Mouse (Mus musculus) layer of hippocampus, adult 8-10 months (tissue): ENCODE data around the gene Cd209b. TPM values are rescaled to one million over a fixed set of nuclear protein-coding genes. Genes with fewer than 3 reads are reported as not detected.

ENCODE experiments used
- DNase-seq, 2 experiments: peaks; one replicate each; pipeline ENCODE4 v3.0.0; 2022; ENCODE audit warnings: low spot score in 2 of 2
- total RNA-seq, 4 experiments: library from RNA; stranded (reverse); gene quantifications; 2 replicates each; pipeline ENCODE4 v1.2.4; 2022

Gene Cd209b
- total RNA-seq = 1 to 10 TPM in 1 of 4 experiments, under 1 TPM in 3; 0.33 to 1.2 (median 0.62) TPM

DNA sequence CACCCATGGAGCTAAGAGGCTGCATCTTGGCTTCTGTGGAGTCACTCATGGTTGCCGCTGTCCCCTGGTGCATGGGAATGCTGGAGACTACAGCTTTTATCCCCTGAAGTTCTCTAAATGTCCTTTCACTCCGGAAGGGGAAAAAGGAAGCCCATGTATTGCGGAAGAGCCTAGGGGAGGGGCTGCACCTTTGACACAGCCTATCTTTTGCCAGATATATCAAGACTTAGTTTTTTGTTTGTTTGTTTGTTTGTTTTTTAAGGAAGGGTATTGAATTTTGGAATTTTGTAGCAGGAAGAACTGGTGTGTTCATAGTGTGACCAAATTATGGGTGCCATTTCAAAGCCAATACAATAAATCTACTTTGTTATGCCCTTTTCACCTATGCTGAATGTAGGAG is at the start of gene Cd209b:
Cd209b (minus strand) TSS at position 101 of the 400 bp plus-strand sequence.
- DNase-seq = no peak

DNA sequence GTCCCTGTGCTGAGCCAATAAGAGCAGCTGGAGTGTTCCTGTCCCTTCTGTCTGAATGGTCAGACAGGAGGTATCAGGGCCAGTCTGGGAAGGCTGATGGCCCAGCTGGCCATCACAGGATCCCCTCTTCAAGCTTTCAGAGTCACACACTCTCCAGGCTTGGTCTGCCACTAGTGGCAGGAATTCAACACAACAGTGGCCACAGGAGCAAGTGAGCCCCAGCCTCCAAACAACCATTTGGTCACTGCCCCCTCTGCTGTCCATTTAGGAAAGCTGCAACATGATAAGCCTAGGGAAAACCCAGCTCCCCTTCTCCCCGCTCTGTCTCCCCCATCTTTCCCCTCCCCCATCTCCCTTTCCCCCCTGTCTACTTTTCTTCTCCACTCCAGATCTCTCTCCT is 29.4 kb upstream of the Cd209b start:
- DNase-seq = peak in 1 of 2 experiments; percentile 2

DNA sequence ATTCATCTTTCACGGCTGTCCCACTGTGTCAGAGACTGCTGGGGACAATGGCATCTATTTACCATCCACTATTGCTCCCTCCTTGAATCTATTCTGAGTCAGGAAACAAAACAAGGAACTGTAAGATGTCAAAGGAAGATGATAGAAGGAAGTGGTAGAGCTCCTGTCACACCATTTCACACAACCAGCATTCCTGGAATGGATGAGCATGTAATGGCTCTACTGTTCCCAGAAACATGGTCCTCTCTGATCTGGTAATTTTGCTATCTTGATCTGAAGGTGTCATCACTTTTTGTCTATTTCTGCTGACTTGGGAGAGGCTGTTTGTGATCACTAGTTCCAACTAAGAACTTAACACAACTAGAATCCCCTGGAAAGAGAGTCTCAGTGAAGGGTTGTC is 28.0 kb upstream of the Cd209b start, which contains the start of gene Cd209c:
Cd209c (minus strand) TSS at position 101 of the 400 bp plus-strand sequence.
- no peak for DNase-seq

DNA sequence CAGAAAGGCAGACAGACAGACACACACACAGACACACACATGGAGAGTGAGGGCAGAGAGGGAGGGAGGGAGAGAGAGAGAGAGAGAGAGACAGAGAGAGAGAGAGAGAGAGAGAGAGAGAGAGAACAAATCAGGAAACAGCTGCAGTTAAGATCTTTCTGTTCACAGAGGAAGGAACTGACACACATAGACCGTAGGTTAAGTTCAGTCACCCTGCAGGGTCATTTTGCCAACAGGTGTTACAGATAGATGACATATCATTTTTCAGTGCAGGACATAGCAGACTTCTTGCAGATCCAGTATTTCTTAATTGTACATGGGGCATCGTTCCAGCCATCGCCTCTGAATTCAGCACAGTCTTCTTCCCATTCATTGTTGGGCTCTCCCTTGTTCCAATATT is 13.4 kb upstream of the Cd209b start:
- no peak for DNase-seq

DNA sequence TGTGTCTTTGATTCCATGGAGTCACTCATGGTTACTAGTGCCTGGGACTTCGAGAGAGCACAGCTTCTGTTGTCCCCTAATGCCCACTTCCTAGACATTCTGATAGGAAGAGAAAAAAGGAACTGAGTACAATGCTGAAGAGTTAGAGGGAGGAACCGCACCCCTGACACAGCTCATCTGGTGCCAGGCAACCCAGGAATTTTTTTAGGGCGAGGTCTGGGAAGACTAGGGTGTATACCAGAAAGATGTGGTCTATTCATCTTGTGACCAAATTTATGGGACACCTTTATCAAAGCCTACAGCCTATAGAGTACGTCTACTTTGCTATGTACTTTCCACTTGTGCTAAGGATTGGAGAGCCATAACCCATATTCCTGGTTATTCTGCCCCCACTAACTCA is 48.2 kb downstream of the Cd209b start, which contains the start of gene Cd209d:
Cd209d (minus strand) TSS at position 101 of the 400 bp plus-strand sequence.
- DNase-seq = no peak

DNA sequence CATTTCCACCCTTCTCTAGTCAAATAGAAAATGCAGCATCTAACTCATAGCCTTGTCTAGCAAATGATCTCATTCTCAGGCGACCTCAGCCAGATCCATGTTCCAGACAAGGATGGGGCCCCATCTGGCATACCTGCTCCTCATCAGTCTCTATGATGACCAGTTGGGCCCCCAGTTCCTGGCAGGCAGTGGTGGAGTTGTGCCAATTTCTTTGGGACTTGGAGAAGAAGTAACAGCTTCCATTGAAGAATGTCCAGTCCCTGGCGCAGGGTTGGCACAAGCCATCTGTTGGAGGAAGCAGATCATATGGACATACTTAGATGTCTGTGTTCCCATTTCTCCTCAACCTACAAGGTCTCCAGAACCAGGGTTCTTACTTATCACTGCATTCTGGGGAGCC is 50.5 kb downstream of the Cd209b start:
- DNase-seq = no peak

Other genes with a start within 250 kb of the Cd209b start
- gene Fcer2a, start 232.7 kb downstream of the Cd209b start, total RNA-seq = not detected
- not detected for gene Clec4g, start 206.2 kb downstream of the Cd209b start, total RNA-seq
- gene Cd209a, start 177.9 kb downstream of the Cd209b start, total RNA-seq = 1 to 10 TPM in 1 of 4 experiments, under 1 TPM in 1, not detected in 2; 0.34 to 1.1 TPM
- not detected for gene Cd209e, start 72.5 kb downstream of the Cd209b start, total RNA-seq
- gene Cd209d, start 48.3 kb downstream of the Cd209b start, total RNA-seq = not detected
- gene Cd209c, start 27.9 kb upstream of the Cd209b start, total RNA-seq = under 1 TPM in 3 of 4 experiments, not detected in 1; 0.31 to 0.47 (median 0.43) TPM
- gene Cd209f, start 179.0 kb upstream of the Cd209b start, total RNA-seq = under 1 TPM in 3 of 4 experiments, not detected in 1; 0.30 to 0.89 (median 0.37) TPM
- under 1 TPM in 1 of 4 experiments, not detected in 3; 0.65 TPM for gene Cd209g, start 207.3 kb upstream of the Cd209b start, total RNA-seq
- 100 to 1,000 TPM in 2 of 4 experiments, 10 to 100 TPM in 2; 90.2 to 127 (median 105) TPM for gene Evi5l, start 239.7 kb upstream of the Cd209b start, total RNA-seq